Mouse (Mus musculus) erythroblast, embryonic 14.5 days (primary cell): ENCODE measurements around the gene Larp7. TPM values are rescaled to one million over a fixed set of nuclear protein-coding genes. Genes with fewer than 3 reads are reported as not detected.

Experiments used
- H3K27me3 ChIP-seq: 2 replicates; pipeline ENCODE4 v1.6.1; 2012; ENCODE audit warnings: inconsistent platforms; ENCODE audit not compliant: control insufficient read depth
- H3K36me3 ChIP-seq: 2 replicates; pipeline ENCODE4 v1.6.1; 2012; ENCODE audit warnings: mild to moderate bottlenecking, inconsistent platforms; ENCODE audit not compliant: control insufficient read depth
- H3K4me1 ChIP-seq: 2 replicates; pipeline ENCODE4 v1.6.1; 2012; ENCODE audit warnings: inconsistent platforms; ENCODE audit not compliant: control insufficient read depth
- H3K4me3 ChIP-seq: replicated peaks from 2 replicates; pipeline ENCODE3; 2012; ENCODE audit warnings: moderate library complexity, mild to moderate bottlenecking, inconsistent platforms
- H3K9me3 ChIP-seq: 2 replicates; pipeline ENCODE4 v1.6.1; 2012; ENCODE audit warnings: low read length, inconsistent platforms, mixed read lengths; ENCODE audit not compliant: control insufficient read depth
- GATA1 ChIP-seq: IDR thresholded peaks from 2 replicates; pipeline ENCODE4 v1.6.1; 2012; ENCODE audit warnings: low read length, inconsistent platforms, mixed read lengths
- TAL1 ChIP-seq: IDR thresholded peaks from 3 replicates; pipeline ENCODE4 v1.6.1; 2012; ENCODE audit warnings: low read length, inconsistent platforms, mixed read lengths
- polyA plus RNA-seq: library from polyadenylated mRNA; stranded (reverse); fragments of >175 nt; gene quantifications from 2 replicates; pipeline ENCODE4 v1.2.3, GENCODE M21; 2012

Larp7 gene
- polyA plus RNA-seq, 1 experiment = 7.2 TPM

DNA sequence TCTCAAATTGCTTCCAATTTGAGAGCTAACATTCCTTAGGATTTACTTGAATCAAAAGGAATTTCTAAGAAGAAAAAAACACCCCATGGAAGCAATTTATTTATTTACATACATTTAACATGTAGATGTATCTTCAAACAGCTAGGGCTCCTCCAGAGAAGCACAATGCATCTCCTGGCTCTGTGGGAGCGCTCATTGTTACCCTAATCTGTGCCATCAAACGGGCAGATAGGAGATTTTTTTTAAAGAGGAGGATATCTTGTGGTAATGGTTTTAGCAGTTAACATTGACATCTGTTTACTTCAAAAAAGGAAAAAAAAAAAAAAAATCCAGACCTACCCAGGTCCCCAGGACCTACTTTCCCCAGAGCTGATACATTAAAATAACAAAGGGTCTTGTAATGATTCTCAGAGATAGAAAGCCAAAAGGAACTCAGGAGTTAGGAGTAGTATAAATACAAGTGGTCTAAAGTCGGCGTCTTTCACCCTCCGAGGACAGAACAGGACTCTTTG lies 8.5 kb downstream of the Larp7 start:
- TF ChIP-seq GATA1 (no peak), TAL1 (no peak)
- H3K27me3 ChIP-seq = no peaks in the 10 kb centered on the region
- no peaks in the 10 kb centered on the region for H3K9me3 ChIP-seq
- H3K4me1 ChIP-seq = no peaks in the 10 kb centered on the region
- no peak overlapping the region for H3K4me3 ChIP-seq
- H3K36me3 ChIP-seq = peaks cover 70% of the 10 kb centered on the region

DNA sequence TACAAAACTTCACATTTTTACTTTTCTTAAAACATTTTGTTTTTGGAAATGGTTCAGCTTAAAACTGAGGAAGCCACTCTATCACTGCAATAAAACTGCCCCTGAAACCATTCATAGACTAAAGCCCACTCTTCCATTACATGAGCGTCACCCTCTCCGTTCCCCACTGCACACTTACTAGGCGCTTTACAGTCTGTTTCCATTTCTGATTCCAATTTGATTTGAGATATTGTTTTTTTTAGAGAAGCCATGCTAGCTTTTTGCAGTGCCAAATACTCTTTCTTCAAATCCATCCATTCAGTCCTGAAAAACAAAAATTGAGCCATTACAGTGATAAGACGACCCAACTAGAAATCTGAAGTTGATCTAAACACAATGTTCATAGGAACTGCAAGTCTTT lies 9.2 kb downstream of the Larp7 start:
- peaks cover 73% of the 10 kb centered on the region for H3K36me3 ChIP-seq

DNA sequence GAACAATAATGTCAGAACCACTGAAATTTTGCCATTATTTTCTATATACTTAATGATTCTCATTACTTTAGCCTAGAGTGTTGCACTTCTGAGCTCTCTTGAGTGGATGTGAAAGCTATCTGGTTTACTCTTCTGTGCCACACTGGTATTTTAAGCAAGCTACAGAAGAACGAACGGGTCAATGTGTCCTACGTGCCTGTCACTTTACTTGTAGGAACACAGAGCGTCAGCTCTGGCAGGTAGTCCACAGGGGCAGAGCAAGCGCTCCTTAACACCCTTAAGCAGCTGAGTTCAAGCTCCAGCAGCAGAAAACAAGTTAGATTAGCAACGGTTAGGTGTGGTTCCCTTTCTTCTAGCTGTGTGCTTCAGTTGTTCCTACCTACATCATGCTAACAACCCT lies 14.0 kb downstream of the Larp7 start:
- Histone ChIP-seq H3K36me3 (peaks cover 60% of the 10 kb centered on the region), H3K9me3 (no peaks in the 10 kb centered on the region), H3K4me3 (no peak overlapping the region), H3K4me1 (no peaks in the 10 kb centered on the region), H3K27me3 (no peaks in the 10 kb centered on the region)
- no peak for TF ChIP-seq TAL1
- no peak for TF ChIP-seq GATA1

More for the DNA sequence above, 9.2 kb downstream of the Larp7 start:
- Histone ChIP-seq H3K4me3 (no peak overlapping the region), H3K9me3 (no peaks in the 10 kb centered on the region), H3K4me1 (no peaks in the 10 kb centered on the region), H3K27me3 (no peaks in the 10 kb centered on the region)
- TF ChIP-seq TAL1 (no peak), GATA1 (no peak)

GRCm38 (mm10) chr3:127530293-127530692 lies 22.9 kb downstream of the Larp7 start:
- no peaks in the 10 kb centered on the region for H3K36me3 ChIP-seq
- no peaks in the 10 kb centered on the region for H3K27me3 ChIP-seq
- H3K4me3 ChIP-seq = no peak overlapping the region
- no peaks in the 10 kb centered on the region for H3K9me3 ChIP-seq
- no peaks in the 10 kb centered on the region for H3K4me1 ChIP-seq
- TF ChIP-seq TAL1 = no peak
- no peak for TF ChIP-seq GATA1

DNA sequence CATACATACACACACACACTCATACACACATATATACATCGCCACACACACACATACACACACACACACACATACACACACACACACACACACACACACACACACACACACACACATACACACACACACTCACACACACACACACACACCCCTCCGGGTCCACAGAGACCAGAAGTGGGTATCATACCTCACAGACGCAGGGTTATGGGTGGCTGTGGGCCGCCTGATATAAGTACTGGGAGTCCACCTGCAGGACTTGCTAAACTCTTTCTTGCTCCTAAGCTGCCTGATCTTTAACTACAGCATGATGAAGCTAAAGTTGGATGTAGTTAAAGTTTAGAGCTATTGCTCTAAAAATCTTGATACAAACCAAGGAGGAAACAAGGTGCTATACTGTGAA lies 23.3 kb downstream of the Larp7 start:
- Histone ChIP-seq H3K4me1 (no peaks in the 10 kb centered on the region), H3K4me3 (no peak overlapping the region), H3K9me3 (no peaks in the 10 kb centered on the region), H3K27me3 (no peaks in the 10 kb centered on the region), H3K36me3 (no peaks in the 10 kb centered on the region)
- TF ChIP-seq TAL1 (no peak), GATA1 (no peak)

DNA sequence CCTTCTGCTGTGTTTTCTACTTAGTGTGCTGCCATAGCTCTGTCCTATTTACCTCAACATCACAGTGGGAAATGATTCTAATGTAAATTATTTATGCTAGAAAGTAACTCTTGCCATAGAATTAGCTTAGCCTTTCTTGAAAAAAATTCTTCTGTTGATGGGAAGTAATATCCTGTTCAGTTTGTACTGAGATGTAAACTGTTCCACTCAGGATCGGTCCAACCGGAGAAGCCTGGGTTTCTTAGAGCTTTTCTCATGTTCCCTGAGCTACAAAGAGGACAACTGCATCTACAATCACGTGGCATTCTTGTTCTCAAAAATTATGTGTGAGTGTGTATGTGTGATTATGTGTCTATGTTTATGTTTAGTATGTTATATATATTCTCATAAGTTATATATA lies 23.9 kb downstream of the Larp7 start:
- Histone ChIP-seq H3K36me3 (no peaks in the 10 kb centered on the region), H3K4me3 (no peak overlapping the region), H3K27me3 (no peaks in the 10 kb centered on the region), H3K4me1 (no peaks in the 10 kb centered on the region), H3K9me3 (no peaks in the 10 kb centered on the region)
- TF ChIP-seq GATA1 (no peak), TAL1 (no peak)

DNA sequence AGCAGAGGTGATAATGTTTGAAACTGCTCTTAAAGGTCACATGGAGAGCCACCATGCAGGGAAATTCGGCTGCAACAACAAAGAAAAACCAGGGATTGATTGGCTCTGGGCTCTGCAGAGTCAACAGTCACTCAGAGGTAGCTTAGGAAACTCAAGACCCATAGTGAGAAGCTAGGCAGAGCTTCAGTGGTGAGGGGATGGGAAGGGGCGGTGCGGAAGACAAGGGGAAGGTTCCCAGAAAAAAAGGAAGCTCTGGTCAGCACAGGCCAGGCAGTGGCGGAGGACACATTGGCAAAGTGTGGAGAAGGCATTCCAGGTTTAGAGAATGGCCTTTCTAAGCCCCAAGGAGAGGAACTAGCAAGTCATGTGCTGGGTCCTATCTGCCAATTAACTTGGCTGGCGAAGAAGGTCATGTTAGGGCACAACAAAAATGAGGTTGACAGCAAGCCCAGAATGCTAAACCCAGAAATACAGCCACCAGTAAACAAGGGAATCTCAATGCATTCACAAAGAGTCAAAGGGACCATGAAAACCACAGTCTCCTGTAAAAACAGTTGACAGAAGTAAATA lies 25.6 kb downstream of the Larp7 start:
- no peak for TF ChIP-seq GATA1
- no peaks in the 10 kb centered on the region for H3K36me3 ChIP-seq
- no peaks in the 10 kb centered on the region for H3K4me1 ChIP-seq
- H3K27me3 ChIP-seq = no peaks in the 10 kb centered on the region
- no peaks in the 10 kb centered on the region for H3K9me3 ChIP-seq
- H3K4me3 ChIP-seq = no peak overlapping the region

DNA sequence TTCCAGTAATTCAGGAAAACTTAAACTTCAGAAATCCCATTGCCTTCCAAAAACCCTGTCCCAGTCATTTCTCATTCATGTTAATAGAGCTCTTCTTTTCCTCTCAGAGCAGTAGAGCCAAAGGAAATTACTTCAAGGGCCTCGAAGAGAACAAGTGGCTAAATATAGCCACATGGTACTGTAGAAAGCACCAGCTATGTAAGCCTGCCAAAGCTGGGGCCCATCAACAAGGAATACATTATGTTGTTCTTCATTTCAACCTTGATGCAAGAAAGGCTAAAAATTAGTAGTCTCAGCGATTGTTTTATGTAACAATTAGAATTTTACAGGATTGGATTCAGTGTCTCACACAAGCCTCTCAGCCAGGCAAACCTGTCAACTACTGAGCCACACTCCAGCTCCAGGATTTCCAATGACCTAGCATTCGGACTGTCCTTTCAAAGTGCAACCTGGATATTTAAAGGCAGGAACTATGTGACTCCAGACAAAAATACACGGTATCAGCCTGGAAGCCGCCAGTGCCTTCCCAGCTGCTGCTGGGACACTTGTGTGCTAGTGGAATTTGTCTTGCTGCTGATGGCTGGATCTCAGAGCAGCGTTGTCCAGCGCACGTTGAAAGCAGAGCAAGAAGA lies 27.8 kb downstream of the Larp7 start:
- H3K36me3 ChIP-seq = no peaks in the 10 kb centered on the region
- no peaks in the 10 kb centered on the region for H3K4me1 ChIP-seq
- no peaks in the 10 kb centered on the region for H3K9me3 ChIP-seq
- H3K4me3 ChIP-seq = no peak overlapping the region
- no peaks in the 10 kb centered on the region for H3K27me3 ChIP-seq
- no peak for TF ChIP-seq GATA1
- no peak for TF ChIP-seq TAL1

DNA sequence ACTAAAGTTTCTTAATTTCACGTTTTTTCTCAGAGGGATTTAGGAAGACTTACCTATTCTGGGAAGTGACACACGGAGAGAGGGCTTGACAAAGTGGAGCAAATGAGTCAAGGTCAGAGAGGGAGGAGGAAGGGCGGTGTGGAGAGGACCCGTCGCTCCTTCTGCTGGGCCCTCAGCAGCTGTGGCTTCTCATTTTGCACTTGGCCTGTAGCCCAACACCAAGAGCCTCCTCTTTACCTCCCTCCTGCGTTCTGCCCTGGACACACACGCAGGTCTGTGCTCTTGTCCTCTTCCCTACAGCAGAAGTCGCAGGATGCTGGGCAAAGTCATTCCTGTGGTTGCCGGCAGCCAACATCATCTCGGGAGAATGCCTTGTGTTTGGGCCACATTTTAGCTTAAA lies 32.0 kb downstream of the Larp7 start:
- H3K4me1 ChIP-seq = no peaks in the 10 kb centered on the region
- no peaks in the 10 kb centered on the region for H3K36me3 ChIP-seq
- no peak for TF ChIP-seq GATA1
- TF ChIP-seq TAL1 = no peak
- no peak overlapping the region for H3K4me3 ChIP-seq
- H3K9me3 ChIP-seq = no peaks in the 10 kb centered on the region
- H3K27me3 ChIP-seq = no peaks in the 10 kb centered on the region
